In genomic region chr12:13418651-13419050, GRCm38 (mm10) we compare ENCODE assay signal across 33 mouse cellular contexts.
DNase-seq lines count a peak whose midpoint lies in the region; ATAC-seq and TF ChIP-seq lines count a peak whose summit lies in the region.
"Had no signal": no experiment of that assay in that cellular context is flagged by ENCODE, and none has a peak within 500 bp of the region (broad histone marks: within the 10 kb centered on the region; RNA-seq: fewer than 3 reads in every experiment).

No protein-coding gene starts in this region.

- WGBS in forebrain, embryonic 15.5 days = 85% methylated on average over 2 of the region's 2 CpGs
- WGBS in forebrain, embryonic 11.5 days = 94% methylated on average over 2 of the region's 2 CpGs

- intact Hi-C loops in left cerebral cortex, adult 2 months (cut with DNase I) = no loop called here
- intact Hi-C loops in left cerebral cortex, postnatal 14 days (cut with DNase I) = no loop called here

- 0 out of 2 replicates have a peak, but pooled peaks have one; percentile 11 for ATAC-seq in forebrain, embryonic 15.5 days (replicated peaks)
- no peak for ATAC-seq in forebrain, embryonic 11.5 days (replicated peaks; ENCODE audit: low FRiP score)
- ATAC-seq: activated CD4-positive, CD25-positive, alpha-beta regulatory T cell, adult 4 months; hindbrain, postnatal 0 days; intestine, embryonic 15.5 days; liver, embryonic 12.5 days; liver, postnatal 0 days; lung, postnatal 0 days had no signal

- H3K4me3 ChIP-seq in forebrain, embryonic 15.5 days = no peak overlapping the region
- H3K4me3 ChIP-seq in forebrain, embryonic 11.5 days (ENCODE audit: low read depth, low read length) = no peak overlapping the region
- H3K4me3 ChIP-seq in left cerebral cortex, adult 2 months = no peak overlapping the region
- H3K4me3 ChIP-seq: embryonic facial prominence, embryonic 12.5 days; heart, embryonic 10.5 days; heart, embryonic 15.5 days; hindbrain, embryonic 12.5 days; intestine, embryonic 15.5 days; layer of hippocampus, adult 2 months; liver, embryonic 12.5 days; megakaryocyte, embryonic 14.5 days; midbrain, embryonic 12.5 days; myocyte; neural tube, embryonic 12.5 days had no signal

- H3K4me2 ChIP-seq in forebrain, embryonic 15.5 days (replicated peaks) = no peak overlapping the region
- H3K4me2 ChIP-seq in forebrain, embryonic 11.5 days (ENCODE audit: low read depth, low read length, severe bottlenecking) = no peak overlapping the region
- H3K4me2 ChIP-seq: embryonic facial prominence, embryonic 12.5 days; heart, embryonic 15.5 days; hindbrain, embryonic 12.5 days; intestine, embryonic 15.5 days; liver, embryonic 12.5 days; midbrain, embryonic 12.5 days; neural tube, embryonic 12.5 days had no signal

- TF ChIP-seq CTCF in left cerebral cortex, adult 2 months (IDR thresholded peaks at IDR 0.05) = no peak

- H3K9ac ChIP-seq in forebrain, embryonic 15.5 days (replicated peaks) = no peak overlapping the region
- H3K9ac ChIP-seq in forebrain, embryonic 11.5 days (ENCODE audit: low read length) = no peak overlapping the region
- H3K9ac ChIP-seq: embryonic facial prominence, embryonic 12.5 days; heart, embryonic 15.5 days; hindbrain, embryonic 12.5 days; intestine, embryonic 15.5 days; liver, embryonic 12.5 days; liver, postnatal 0 days; midbrain, embryonic 12.5 days; neural tube, embryonic 12.5 days had no signal

- H3K27ac ChIP-seq in forebrain, embryonic 15.5 days (replicated peaks) = no peak overlapping the region
- H3K27ac ChIP-seq in forebrain, embryonic 11.5 days (ENCODE audit: low read depth, low read length) = no peak overlapping the region
- 0 out of 2 replicates have a peak overlapping the region, but pooled peaks have one; percentile 8 for H3K27ac ChIP-seq in left cerebral cortex, adult 2 months
- H3K27ac ChIP-seq: embryonic facial prominence, embryonic 12.5 days; heart, embryonic 10.5 days; heart, embryonic 15.5 days; hindbrain, embryonic 12.5 days; hindbrain, postnatal 0 days; intestine, embryonic 15.5 days; layer of hippocampus, adult 2 months; liver, embryonic 12.5 days; midbrain, embryonic 12.5 days; neural tube, embryonic 12.5 days had no signal

- H3K36me3 ChIP-seq in forebrain, embryonic 15.5 days = 0 out of 2 replicates have a peak, but pooled peaks cover 8% of the 10 kb centered on the region
- no peaks in the 10 kb centered on the region for H3K36me3 ChIP-seq in forebrain, embryonic 11.5 days (ENCODE audit: control insufficient read depth, insufficient read depth, low read length)
- H3K36me3 ChIP-seq: intestine, embryonic 15.5 days had no signal

- H3K4me1 ChIP-seq in forebrain, embryonic 15.5 days = no peaks in the 10 kb centered on the region
- H3K4me1 ChIP-seq in forebrain, embryonic 11.5 days (replicated peaks; ENCODE audit: control insufficient read depth, insufficient read depth, low read length) = no peaks in the 10 kb centered on the region
- H3K4me1 ChIP-seq: embryonic facial prominence, embryonic 12.5 days; heart, embryonic 10.5 days; heart, embryonic 15.5 days; hindbrain, embryonic 12.5 days; intestine, embryonic 15.5 days; liver, embryonic 12.5 days; megakaryocyte, embryonic 14.5 days; midbrain, embryonic 12.5 days; neural tube, embryonic 12.5 days had no signal

- no peak for DNase-seq in forebrain, embryonic 11.5 days (ENCODE audit: low spot score)
- no peak for DNase-seq in left cerebral cortex, adult 2 months (ENCODE audit: extremely low spot score in 1 of 2, low spot score in 2 of 2)
- no peak for DNase-seq in left cerebral cortex, adult 8-10 months (ENCODE audit: low spot score in 2 of 2)
- DNase-seq in left cerebral cortex, postnatal 14 days (ENCODE audit: low spot score in 2 of 2) = peak; percentile 17 to 39
- no peak for DNase-seq in adipocyte (ENCODE audit: low spot score)
- no peak for DNase-seq in lung, adult 18-20 months
- DNase-seq: adrenal gland, postnatal 10 days; cerebellum, adult 11 months; cerebellum, adult 9-10 months; embryo, embryonic 11 days; gastrocnemius, postnatal 14 days; heart, adult 11 months; heart, postnatal 36 days; kidney, adult 2 months; kidney, postnatal 36 days; liver, postnatal 0 days; lung, postnatal 4 days had no signal

- H3K9me3 ChIP-seq in forebrain, embryonic 15.5 days = no peaks in the 10 kb centered on the region
- no peaks in the 10 kb centered on the region for H3K9me3 ChIP-seq in forebrain, embryonic 11.5 days (ENCODE audit: control insufficient read depth, low read length)
- H3K9me3 ChIP-seq: embryonic facial prominence, embryonic 12.5 days; heart, embryonic 10.5 days; heart, embryonic 15.5 days; hindbrain, embryonic 12.5 days; intestine, embryonic 15.5 days; liver, embryonic 12.5 days; midbrain, embryonic 12.5 days; neural tube, embryonic 12.5 days had no signal

- H3K27me3 ChIP-seq in forebrain, embryonic 15.5 days = no peaks in the 10 kb centered on the region
- H3K27me3 ChIP-seq in forebrain, embryonic 11.5 days (ENCODE audit: control insufficient read depth, insufficient read depth, low read length) = no peaks in the 10 kb centered on the region
- H3K27me3 ChIP-seq: CH12.LX; embryonic facial prominence, embryonic 12.5 days; heart, embryonic 15.5 days; hindbrain, embryonic 12.5 days; intestine, embryonic 15.5 days; liver, embryonic 12.5 days; megakaryocyte, embryonic 14.5 days; midbrain, embryonic 12.5 days; neural tube, embryonic 12.5 days had no signal

Comparison
In these comparisons a context has a peak if more than half of its experiments do, and no peak if none do; other contexts are left out.
1. DNase-seq: peak in left cerebral cortex, postnatal 14 days (2 of 2); none in forebrain, embryonic 11.5 days (single experiment), left cerebral cortex, adult 2 months (0 of 2), left cerebral cortex, adult 8-10 months (0 of 2), adipocyte (single experiment) and lung, adult 18-20 months (0 of 2).